Mouse (Mus musculus) CH12.LX (cell line): ENCODE data around the gene Cldn2.
A peak's percentile ranks its signal among the peaks of the same experiment; 100 is the strongest.

ENCODE experiments used
- CTCF ChIP-seq, 2 experiments: IDR thresholded peaks in 1 of 2; conservative IDR thresholded peaks in 1 of 2; 2 replicates each; pipeline ENCODE4 v1.5.1; 2011 to 2012; ENCODE audit warnings: low read depth in 2 of 2, low read length in 2 of 2, improper control_type of control experiment in 1 of 2, inconsistent platforms in 1 of 2, mild to moderate bottlenecking in 1 of 2, moderate library complexity in 1 of 2
- E2F4 ChIP-seq: IDR thresholded peaks from 2 replicates; pipeline ENCODE4 v1.6.1; 2011; ENCODE audit warnings: low read depth, low read length, improper control_type of control experiment; ENCODE audit not compliant: insufficient replicate concordance
- ELF1 ChIP-seq: IDR thresholded peaks from 2 replicates; pipeline ENCODE4 v1.6.1; 2014; ENCODE audit warnings: low read depth, mild to moderate bottlenecking, inconsistent platforms, low read length, improper control_type of control experiment
- EP300 ChIP-seq: IDR thresholded peaks from 2 replicates; pipeline ENCODE4 v1.6.1; 2011; ENCODE audit warnings: low read length, improper control_type of control experiment
- ETS1 ChIP-seq: conservative IDR thresholded peaks from 2 replicates; pipeline ENCODE4 v1.6.1; 2012; ENCODE audit warnings: low read depth, mild to moderate bottlenecking, inconsistent platforms, low read length, improper control_type of control experiment, moderate library complexity
- HCFC1 ChIP-seq: IDR thresholded peaks from 2 replicates; pipeline ENCODE4 v1.6.1; 2012; ENCODE audit warnings: low read depth, mild to moderate bottlenecking, inconsistent platforms, low read length, improper control_type of control experiment
- IRF4 ChIP-seq: IDR thresholded peaks from 2 replicates; pipeline ENCODE4 v1.6.1; 2014; ENCODE audit warnings: low read depth, mild to moderate bottlenecking, inconsistent platforms, low read length, improper control_type of control experiment
- JUND ChIP-seq: conservative IDR thresholded peaks from 2 replicates; pipeline ENCODE4 v1.6.1; 2011; ENCODE audit warnings: low read depth, low read length, improper control_type of control experiment
- MYC ChIP-seq: IDR thresholded peaks from 2 replicates; pipeline ENCODE4 v1.6.1; 2011; ENCODE audit warnings: low read depth, mild to moderate bottlenecking, improper control_type of control experiment, low read length
- POLR2A ChIP-seq: IDR thresholded peaks from 2 replicates; pipeline ENCODE4 v1.6.1; 2011; ENCODE audit warnings: low read depth, mild to moderate bottlenecking, improper control_type of control experiment, low read length
- RCOR1 ChIP-seq: conservative IDR thresholded peaks from 2 replicates; pipeline ENCODE4 v1.6.1; 2012; ENCODE audit warnings: low read depth, mild to moderate bottlenecking, inconsistent platforms, low read length, improper control_type of control experiment
- ZC3H11A ChIP-seq: IDR thresholded peaks from 2 replicates; pipeline ENCODE4 v1.6.1; 2012; ENCODE audit warnings: low read depth, mild to moderate bottlenecking, inconsistent platforms, low read length, improper control_type of control experiment

GRCm38 (mm10) chrX:139774309-139775083 is 26.1 kb upstream of the Cldn2 start:
- TF ChIP-seq HCFC1: no peak
- TF ChIP-seq EP300: no peak
- no peak for TF ChIP-seq ETS1
- peak; percentile 48 to 76 for TF ChIP-seq CTCF (conservative IDR thresholded peaks at IDR 0.05 in 1 of 2, IDR thresholded peaks at IDR 0.05 in 1 of 2; ENCODE audit: low read depth in 2 of 2, low read length in 2 of 2)
- no peak for TF ChIP-seq POLR2A
- TF ChIP-seq ELF1: no peak
- no peak for TF ChIP-seq E2F4
- TF ChIP-seq MYC: no peak
- TF ChIP-seq JUND: no peak
- TF ChIP-seq RCOR1: no peak
- no peak for TF ChIP-seq IRF4
- no peak for TF ChIP-seq ZC3H11A
